Mouse (Mus musculus) kidney, adult 2 months (tissue): ENCODE measurements around the gene Gm11757.
"Not testable (repeated sequence)": the region's sequence is repeated elsewhere in the genome, so short reads cannot be mapped to it uniquely, and the experiment has no call there.

Source experiments
- CTCF ChIP-seq: fragments of 200-500 bp; conservative IDR thresholded peaks from 2 replicates; pipeline ENCODE4 v1.5.1; 2011; ENCODE audit warnings: low read depth, mild to moderate bottlenecking, control low read depth, low read length, moderate library complexity, mixed read lengths; ENCODE audit not compliant: insufficient read depth, insufficient read length
- POLR2A ChIP-seq: fragments of 200-500 bp; IDR thresholded peaks from one replicate; pipeline ENCODE4 v1.6.1; 2011; ENCODE audit warnings: low read depth, low read length, control low read depth

DNA sequence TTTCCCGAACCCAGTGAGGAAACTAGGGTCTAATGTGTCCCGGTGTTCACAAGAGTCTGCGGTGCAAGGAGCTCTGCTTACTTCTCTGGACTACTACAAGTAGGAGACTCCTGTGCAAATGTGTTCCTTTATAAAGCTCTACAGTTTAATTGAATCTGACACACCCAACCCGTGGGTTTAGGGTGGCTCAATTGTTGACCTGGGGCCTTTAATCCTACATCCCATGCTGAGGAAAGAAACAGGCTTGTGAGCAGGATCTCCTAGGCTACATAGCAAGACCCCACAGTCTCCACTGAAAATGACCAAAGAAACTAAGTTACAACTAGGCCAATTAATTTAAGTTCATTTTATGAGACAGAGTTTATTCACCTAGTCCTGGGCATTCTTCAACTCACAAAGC lies 14.9 kb upstream of the Gm11757 start, which contains the start of gene Gm13871:
- TF ChIP-seq CTCF, POLR2A: not testable (repeated sequence)
